Mouse (Mus musculus): ENCODE measurements at regions not wholly inside any gene's neighbourhood (a gene's known extent, or its start where the extent isn't known, plus 50 kb on each side); places are given as distances from the start of the nearest gene placed in this dataset.

DNA sequence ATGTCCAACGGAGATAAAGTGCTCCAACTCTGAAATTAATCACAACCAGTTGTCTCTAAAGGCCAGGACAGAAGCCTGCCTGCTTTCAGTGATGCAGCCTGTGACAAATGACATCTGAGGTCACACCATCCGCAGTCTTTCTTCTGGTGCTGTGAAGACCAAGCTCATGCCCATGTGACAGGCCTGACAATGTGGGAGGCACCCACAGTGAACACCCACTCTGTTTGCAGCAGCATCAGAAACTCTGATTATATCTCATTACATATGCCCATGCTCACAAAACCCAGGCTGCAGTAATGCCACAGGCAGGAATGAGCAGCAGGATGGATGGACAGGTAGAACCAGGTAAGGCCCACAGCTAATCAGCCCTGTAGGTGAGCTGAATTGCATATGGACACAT is 183.6 kb downstream of the Abhd5 start:
- no peak for DNase-seq
- WGBS, result 33% methylated on average over 2 of the region's 2 CpGs
- TF ChIP-seq CTCF (IDR thresholded peaks at IDR 0.05; ENCODE audit: insufficient read depth, low read length) (no peak), POLR2A (IDR thresholded peaks at IDR 0.05; ENCODE audit: borderline replicate concordance, extremely low read depth, low read depth, low read length) (no peak)
- Histone ChIP-seq H3K4me3 (replicated peaks; ENCODE audit: extremely low read depth, low read depth, low read length) (no peak overlapping the region), H3K4me1 (ENCODE audit: control insufficient read depth, insufficient read depth, low read length) (no peaks in the 10 kb centered on the region)

DNA sequence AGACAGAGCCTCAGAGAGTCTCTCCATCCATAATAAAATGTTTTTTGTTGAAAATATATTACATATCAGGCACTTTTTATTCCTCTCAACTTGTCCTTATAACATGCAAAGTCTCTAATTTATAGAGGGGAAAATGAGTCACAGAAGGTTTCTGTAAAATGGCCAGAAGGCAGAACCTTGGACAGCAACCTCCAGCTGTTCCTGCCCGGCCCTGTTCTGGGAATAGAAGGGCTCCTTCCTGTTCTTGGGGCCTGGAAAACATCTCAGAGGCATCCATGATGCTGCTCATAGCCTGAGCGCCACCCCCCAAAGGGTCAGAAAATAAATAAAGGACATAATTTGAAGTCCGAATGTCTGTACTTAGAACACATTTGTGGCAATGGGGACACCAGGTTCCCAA is 188.7 kb downstream of the Abhd5 start:
- Histone ChIP-seq H3K4me3 (replicated peaks; ENCODE audit: extremely low read depth, low read depth, low read length) (no peak overlapping the region), H3K4me1 (ENCODE audit: control insufficient read depth, insufficient read depth, low read length) (no peaks in the 10 kb centered on the region)
- DNase-seq, result no peak
- no peak for TF ChIP-seq CTCF (IDR thresholded peaks at IDR 0.05; ENCODE audit: insufficient read depth, low read length)
- TF ChIP-seq POLR2A (IDR thresholded peaks at IDR 0.05; ENCODE audit: borderline replicate concordance, extremely low read depth, low read depth, low read length), result no peak
- 39% methylated on average over 3 of the region's 3 CpGs for WGBS

DNA sequence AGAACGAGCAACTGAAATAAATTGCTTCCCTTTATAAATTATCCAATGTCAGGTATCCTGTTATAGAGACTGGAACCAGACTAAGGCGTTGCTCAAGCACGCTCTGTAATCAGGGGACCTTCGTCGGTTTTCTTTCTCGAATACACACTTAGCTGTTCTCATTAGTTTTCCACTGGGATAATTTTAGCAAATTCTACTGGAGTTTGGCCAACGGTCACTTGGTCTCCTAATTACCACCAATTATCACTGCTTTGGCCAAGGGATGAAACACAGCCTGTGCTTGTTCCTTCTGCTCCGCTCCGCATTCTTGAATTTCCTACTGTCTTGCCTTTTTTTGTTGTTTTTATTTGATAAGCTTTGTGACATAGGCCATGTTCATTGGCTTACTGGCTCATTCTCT is 191.1 kb upstream of the Topaz1 start:
- 87% methylated on average over 9 of the region's 9 CpGs for WGBS
- DNase-seq, result no peak
- no peaks in the 10 kb centered on the region for H3K4me1 ChIP-seq (ENCODE audit: control insufficient read depth, insufficient read depth, low read length)
- no peak overlapping the region for H3K4me3 ChIP-seq (replicated peaks; ENCODE audit: extremely low read depth, low read depth, low read length)
- TF ChIP-seq POLR2A (IDR thresholded peaks at IDR 0.05; ENCODE audit: borderline replicate concordance, extremely low read depth, low read depth, low read length), result no peak
- TF ChIP-seq CTCF (IDR thresholded peaks at IDR 0.05; ENCODE audit: insufficient read depth, low read length), result no peak

DNA sequence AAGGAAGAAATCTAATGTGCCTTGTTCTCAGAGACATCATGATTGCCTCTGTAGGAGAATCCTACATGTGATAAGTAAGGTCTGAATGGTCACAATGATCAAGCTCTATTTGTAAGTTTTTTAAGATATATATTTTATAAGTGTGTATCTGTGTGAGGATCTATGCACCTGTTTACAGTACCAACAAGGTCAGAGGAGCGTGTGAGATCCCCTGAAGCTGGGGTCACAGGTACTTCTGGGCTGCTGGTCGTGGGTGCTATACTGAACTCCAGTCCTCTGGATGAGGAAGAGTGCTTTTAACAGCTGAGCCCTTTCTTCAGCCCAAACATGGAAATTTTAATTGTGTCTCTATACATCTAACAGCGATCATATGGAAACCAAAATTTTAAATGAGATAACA is 181.1 kb upstream of the Topaz1 start:
- Histone ChIP-seq H3K4me3 (replicated peaks; ENCODE audit: extremely low read depth, low read depth, low read length) (no peak overlapping the region), H3K4me1 (ENCODE audit: control insufficient read depth, insufficient read depth, low read length) (no peaks in the 10 kb centered on the region)
- 73% methylated on average over 3 of the region's 3 CpGs for WGBS
- no peak for DNase-seq
- TF ChIP-seq CTCF (IDR thresholded peaks at IDR 0.05; ENCODE audit: insufficient read depth, low read length) (no peak), POLR2A (IDR thresholded peaks at IDR 0.05; ENCODE audit: borderline replicate concordance, extremely low read depth, low read depth, low read length) (no peak)

DNA sequence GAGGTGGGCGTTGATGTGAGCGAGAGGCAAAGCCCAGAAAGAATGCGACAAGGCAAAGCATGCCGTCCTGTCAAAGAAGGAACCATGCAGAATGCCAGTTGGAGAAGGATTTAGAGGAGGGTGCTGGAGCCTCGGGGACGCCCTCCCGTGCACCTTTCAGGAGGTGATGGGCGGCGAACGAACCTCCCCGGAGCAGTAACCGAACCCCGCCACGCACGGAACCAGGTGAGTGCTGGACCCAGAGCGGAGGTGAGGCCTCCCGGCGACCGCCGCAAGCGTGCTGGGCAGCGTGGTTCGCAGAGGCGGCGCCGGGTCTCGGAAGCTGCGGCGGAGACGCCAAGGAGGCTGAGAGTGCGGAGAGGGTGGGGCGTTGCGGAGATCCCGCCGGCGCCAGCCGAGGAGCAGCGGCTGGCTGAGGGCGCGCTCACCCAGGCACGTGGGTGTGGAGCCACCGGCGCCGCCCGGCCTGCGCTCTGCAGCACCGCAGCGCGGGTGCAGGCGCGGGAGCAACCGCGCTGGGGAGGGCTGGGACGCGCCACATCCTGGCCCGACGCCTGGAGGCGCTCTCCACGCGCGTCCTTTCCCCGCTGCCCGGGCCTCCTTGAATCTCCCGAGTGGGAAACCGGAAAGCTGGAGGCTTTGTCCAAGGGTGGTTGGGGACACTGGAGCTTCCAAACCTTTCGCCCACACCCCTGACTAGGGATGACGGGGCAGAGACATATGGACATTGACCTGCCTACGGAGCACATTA is 178.3 kb upstream of the Topaz1 start:
- WGBS, result under 1% methylated on average over 68 of the region's 68 CpGs
- no peak for DNase-seq
- no peaks in the 10 kb centered on the region for H3K4me1 ChIP-seq (ENCODE audit: control insufficient read depth, insufficient read depth, low read length)
- TF ChIP-seq POLR2A (IDR thresholded peaks at IDR 0.05; ENCODE audit: borderline replicate concordance, extremely low read depth, low read depth, low read length) (no peak), CTCF (IDR thresholded peaks at IDR 0.05; ENCODE audit: insufficient read depth, low read length) (no peak)
- H3K4me3 ChIP-seq (replicated peaks; ENCODE audit: extremely low read depth, low read depth, low read length), result no peak overlapping the region

DNA sequence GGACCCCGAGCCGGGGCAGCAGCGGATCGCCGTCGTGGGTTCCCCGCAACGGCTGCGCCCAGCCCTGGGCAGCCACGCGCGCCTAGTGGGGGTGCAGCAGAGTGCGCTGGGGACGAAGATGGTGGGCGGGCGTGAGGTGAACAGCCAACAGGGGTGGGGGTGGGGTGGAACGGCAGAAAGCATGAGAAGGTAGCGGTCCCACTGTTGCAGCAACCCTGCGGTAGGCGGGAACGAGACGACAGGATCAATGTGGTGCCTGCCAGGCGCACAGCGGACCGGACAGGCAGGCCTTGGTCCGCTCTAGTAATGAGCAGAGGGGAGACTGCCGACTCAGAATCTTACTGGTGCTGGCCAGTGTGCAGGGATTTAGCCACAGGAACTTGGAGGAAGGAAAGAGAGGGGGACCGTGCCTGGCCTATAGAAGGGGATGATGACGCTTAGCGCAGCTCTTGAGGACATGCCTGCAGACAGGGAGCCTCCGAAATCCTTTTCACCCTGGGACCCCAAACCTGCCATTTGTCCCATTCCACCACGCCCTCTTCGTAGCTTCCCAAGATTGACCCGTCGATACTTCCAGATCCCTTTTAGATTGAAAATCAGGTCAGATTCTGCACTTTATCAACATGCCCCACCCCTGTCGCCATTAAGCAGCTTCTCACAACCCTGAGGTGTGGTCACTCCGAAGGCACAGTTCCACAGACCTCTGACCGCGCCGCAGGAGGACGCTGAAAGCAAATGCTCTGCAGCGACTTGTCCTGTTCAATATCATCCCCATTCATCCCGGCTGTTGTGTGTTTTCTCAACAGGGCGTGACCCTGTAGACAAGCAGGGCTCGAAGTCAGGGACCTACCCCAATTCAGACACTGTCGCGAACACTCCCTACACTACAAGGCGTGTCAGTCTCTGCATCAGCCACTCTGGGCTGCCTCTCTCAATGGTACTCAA is 177.4 kb upstream of the Topaz1 start:
- TF ChIP-seq POLR2A (IDR thresholded peaks at IDR 0.05; ENCODE audit: borderline replicate concordance, extremely low read depth, low read depth, low read length), result no peak
- no peak for TF ChIP-seq CTCF (IDR thresholded peaks at IDR 0.05; ENCODE audit: insufficient read depth, low read length)
- H3K4me3 ChIP-seq (replicated peaks; ENCODE audit: extremely low read depth, low read depth, low read length), result no peak overlapping the region
- H3K4me1 ChIP-seq (ENCODE audit: control insufficient read depth, insufficient read depth, low read length), result no peaks in the 10 kb centered on the region
- DNase-seq, result no peak
- WGBS, result 1% methylated on average over 48 of the region's 48 CpGs

DNA sequence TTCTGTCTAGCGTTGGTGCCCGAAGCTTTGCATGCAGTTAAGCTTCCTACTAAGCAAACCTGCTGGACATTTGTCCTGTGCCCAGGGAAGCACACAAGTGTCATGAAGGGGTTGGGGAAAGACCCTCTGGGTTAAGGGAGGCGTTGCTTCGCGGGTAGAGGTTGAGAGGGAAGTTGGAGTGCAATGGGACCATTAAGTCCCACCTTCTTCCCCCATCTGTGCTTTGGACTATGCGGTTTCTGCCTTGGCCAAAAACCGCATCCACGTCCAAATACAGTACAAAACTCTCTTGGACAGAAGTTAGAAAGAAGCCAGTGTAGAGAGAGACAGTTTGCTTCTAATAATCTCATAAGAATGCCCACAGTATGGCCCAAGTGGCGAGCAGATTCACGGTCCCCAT is 176.1 kb upstream of the Topaz1 start:
- Histone ChIP-seq H3K4me1 (ENCODE audit: control insufficient read depth, insufficient read depth, low read length) (no peaks in the 10 kb centered on the region), H3K4me3 (replicated peaks; ENCODE audit: extremely low read depth, low read depth, low read length) (no peak overlapping the region)
- 4% methylated on average over 10 of the region's 10 CpGs for WGBS
- TF ChIP-seq CTCF (IDR thresholded peaks at IDR 0.05; ENCODE audit: insufficient read depth, low read length), result no peak
- no peak for TF ChIP-seq POLR2A (IDR thresholded peaks at IDR 0.05; ENCODE audit: borderline replicate concordance, extremely low read depth, low read depth, low read length)
- no peak for DNase-seq

DNA sequence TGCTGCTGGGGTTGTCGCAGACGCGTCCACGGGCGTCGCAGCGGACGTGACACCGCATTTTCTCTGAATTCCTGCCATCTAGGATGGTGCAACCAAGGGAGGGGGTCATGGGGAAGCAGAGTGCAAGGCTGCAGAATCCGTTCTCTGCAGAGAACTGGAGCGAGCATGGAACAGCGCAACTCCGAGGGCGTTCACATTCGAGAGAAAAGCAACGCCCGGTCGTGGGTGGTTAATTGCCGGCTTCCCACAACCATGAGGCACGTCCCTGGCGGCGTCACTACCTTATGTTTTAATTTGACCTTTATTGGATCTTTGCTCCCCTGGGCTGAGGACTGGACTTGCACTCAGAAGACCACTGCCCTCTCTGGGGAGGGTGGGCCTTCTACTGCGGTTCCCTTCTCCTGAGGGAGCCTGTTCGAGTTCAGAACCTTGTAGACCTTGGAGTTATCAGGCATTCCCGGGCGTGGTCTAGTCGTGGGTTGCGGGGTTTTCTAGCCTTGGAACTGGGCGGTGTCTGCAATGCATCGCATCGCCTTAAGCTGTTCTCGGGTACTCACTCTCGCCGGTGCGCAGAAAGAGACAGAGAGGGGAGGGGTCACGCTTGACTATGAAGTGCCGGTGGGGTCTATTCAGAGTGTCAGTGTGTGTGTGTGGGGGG is 175.6 kb upstream of the Topaz1 start:
- TF ChIP-seq CTCF (IDR thresholded peaks at IDR 0.05; ENCODE audit: insufficient read depth, low read length) (no peak), POLR2A (IDR thresholded peaks at IDR 0.05; ENCODE audit: borderline replicate concordance, extremely low read depth, low read depth, low read length) (no peak)
- Histone ChIP-seq H3K4me3 (replicated peaks; ENCODE audit: extremely low read depth, low read depth, low read length) (no peak overlapping the region), H3K4me1 (ENCODE audit: control insufficient read depth, insufficient read depth, low read length) (no peaks in the 10 kb centered on the region)
- DNase-seq, result no peak
- WGBS, result 1% methylated on average over 37 of the region's 37 CpGs

DNA sequence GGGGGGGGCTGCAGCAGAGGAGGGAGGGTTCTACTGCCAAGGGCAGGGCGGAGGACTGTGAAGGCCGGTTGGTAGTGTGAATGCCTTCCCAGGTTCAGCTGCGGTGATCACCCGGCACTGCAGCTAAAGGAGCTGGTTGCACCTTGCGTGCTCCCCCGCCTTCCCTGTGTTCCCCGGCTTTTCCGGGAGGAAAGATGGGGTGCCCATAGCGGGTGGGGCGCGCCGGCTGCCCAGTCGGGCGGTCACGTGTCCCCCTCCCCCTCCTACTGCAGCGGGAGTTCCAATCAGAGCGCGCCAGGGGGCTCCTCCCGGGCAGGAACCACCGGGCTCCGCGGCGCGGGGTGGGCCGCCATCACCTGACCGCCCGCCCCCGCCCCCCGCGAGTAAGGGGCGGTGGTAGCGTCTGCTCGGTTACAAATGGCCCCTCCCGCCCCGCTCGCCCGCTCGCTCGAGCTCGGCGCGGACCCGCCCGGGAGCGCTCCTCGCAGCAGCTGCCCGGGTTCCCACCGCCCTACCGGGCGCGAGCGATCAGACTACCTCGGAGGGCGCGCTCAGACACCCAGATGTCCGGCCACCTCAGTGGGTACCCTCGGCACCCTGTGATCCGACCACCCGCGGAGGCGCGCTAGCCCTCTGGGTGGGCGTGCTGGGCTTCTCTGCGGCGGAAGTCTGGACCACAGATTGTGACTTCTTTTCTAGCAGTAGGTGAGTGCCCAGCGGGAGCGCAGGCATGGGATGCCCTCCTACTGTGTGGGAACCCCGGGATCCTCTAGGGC is 174.9 kb upstream of the Topaz1 start:
- no peaks in the 10 kb centered on the region for H3K4me1 ChIP-seq (ENCODE audit: control insufficient read depth, insufficient read depth, low read length)
- DNase-seq, result no peak
- TF ChIP-seq POLR2A (IDR thresholded peaks at IDR 0.05; ENCODE audit: borderline replicate concordance, extremely low read depth, low read depth, low read length) (no peak), CTCF (IDR thresholded peaks at IDR 0.05; ENCODE audit: insufficient read depth, low read length) (no peak)
- WGBS, result 1% methylated on average over 68 of the region's 68 CpGs
- no peak overlapping the region for H3K4me3 ChIP-seq (replicated peaks; ENCODE audit: extremely low read depth, low read depth, low read length)
